ENCODE assay signal across 23 mouse cellular contexts in genomic region chr4:7996923-7997574, GRCm38 (mm10).
DNase-seq lines count a peak whose midpoint lies in the region; ATAC-seq lines count a peak whose summit lies in the region.
"Had no signal": no experiment of that assay in that cellular context is flagged by ENCODE, and none has a peak within 500 bp of the region (broad histone marks: within the 10 kb centered on the region; RNA-seq: fewer than 3 reads in every experiment).

No protein-coding gene starts in this region.

- ATAC-seq in embryonic facial prominence, embryonic 11.5 days (replicated peaks; ENCODE audit: insufficient number of reproducible peaks, low FRiP score, low TSS enrichment, low read depth) = no peak
- no peak for ATAC-seq in neural tube, embryonic 15.5 days (ENCODE audit: low FRiP score)
- peak; percentile 60 for ATAC-seq in forebrain, embryonic 15.5 days (replicated peaks)
- ATAC-seq: activated CD4-positive, CD25-positive, alpha-beta regulatory T cell, adult 4 months had no signal

- no peaks in the 10 kb centered on the region for H3K27me3 ChIP-seq in embryonic facial prominence, embryonic 11.5 days (ENCODE audit: control insufficient read depth, insufficient read depth, low read length)
- H3K27me3 ChIP-seq in embryonic facial prominence, embryonic 10.5 days (replicated peaks; ENCODE audit: low read depth, poor library complexity, severe bottlenecking) = no peaks in the 10 kb centered on the region
- no peaks in the 10 kb centered on the region for H3K27me3 ChIP-seq in neural tube, embryonic 15.5 days (replicated peaks)
- H3K27me3 ChIP-seq in forebrain, embryonic 15.5 days = 0 out of 2 replicates have a peak, but pooled peaks cover 3% of the 10 kb centered on the region
- H3K27me3 ChIP-seq: heart, embryonic 13.5 days; limb, embryonic 15.5 days; liver, embryonic 15.5 days had no signal

- peak; percentile 25 for DNase-seq in embryonic facial prominence, embryonic 11.5 days (ENCODE audit: low spot score)
- DNase-seq in embryonic facial prominence, embryonic 10.5 days (ENCODE audit: low spot score) = no peak
- DNase-seq in neural tube, embryonic 10.5 days (ENCODE audit: extremely low spot score, low spot score) = peak; percentile 15
- peak; percentile 93 for DNase-seq in retina, postnatal 1 day
- no peak for DNase-seq in kidney, adult 8-10 months
- DNase-seq in heart, postnatal 10 days = no peak
- DNase-seq: adrenal gland, postnatal 14 days; cerebellum, adult 11 months; cerebellum, postnatal 36 days; gastrocnemius, adult 2 months; heart, postnatal 36 days; kidney, adult 11 months; layer of hippocampus, postnatal 36 days; right cerebral cortex, postnatal 4 days had no signal

- WGBS in embryonic facial prominence, embryonic 11.5 days = 63% methylated on average over 6 of the region's 6 CpGs
- WGBS in embryonic facial prominence, embryonic 10.5 days = 64% methylated on average over 6 of the region's 6 CpGs
- 20% methylated on average over 6 of the region's 6 CpGs for WGBS in neural tube, embryonic 15.5 days
- 6% methylated on average over 6 of the region's 6 CpGs for WGBS in forebrain, embryonic 15.5 days

- H3K36me3 ChIP-seq in embryonic facial prominence, embryonic 11.5 days (replicated peaks; ENCODE audit: control insufficient read depth, insufficient read depth, low read depth, low read length) = no peaks in the 10 kb centered on the region
- H3K36me3 ChIP-seq in embryonic facial prominence, embryonic 10.5 days (replicated peaks) = no peaks in the 10 kb centered on the region
- H3K36me3 ChIP-seq in neural tube, embryonic 15.5 days = no peaks in the 10 kb centered on the region
- no peaks in the 10 kb centered on the region for H3K36me3 ChIP-seq in forebrain, embryonic 15.5 days
- H3K36me3 ChIP-seq: heart, embryonic 13.5 days; limb, embryonic 15.5 days; liver, embryonic 15.5 days had no signal

- no peak overlapping the region for H3K9ac ChIP-seq in embryonic facial prominence, embryonic 11.5 days (replicated peaks; ENCODE audit: low read length)
- no peak overlapping the region for H3K9ac ChIP-seq in neural tube, embryonic 15.5 days (replicated peaks)
- H3K9ac ChIP-seq in forebrain, embryonic 15.5 days (replicated peaks) = no peak overlapping the region
- H3K9ac ChIP-seq: heart, embryonic 13.5 days; limb, embryonic 15.5 days; liver, embryonic 15.5 days had no signal

- no peaks in the 10 kb centered on the region for H3K9me3 ChIP-seq in embryonic facial prominence, embryonic 11.5 days (replicated peaks; ENCODE audit: control insufficient read depth, low read length)
- H3K9me3 ChIP-seq in embryonic facial prominence, embryonic 10.5 days = no peaks in the 10 kb centered on the region
- no peaks in the 10 kb centered on the region for H3K9me3 ChIP-seq in neural tube, embryonic 15.5 days (replicated peaks)
- no peaks in the 10 kb centered on the region for H3K9me3 ChIP-seq in forebrain, embryonic 15.5 days
- H3K9me3 ChIP-seq: heart, embryonic 13.5 days; limb, embryonic 15.5 days; liver, embryonic 15.5 days had no signal

- H3K4me1 ChIP-seq in embryonic facial prominence, embryonic 11.5 days (ENCODE audit: control insufficient read depth, insufficient read depth, low read length) = no peaks in the 10 kb centered on the region
- H3K4me1 ChIP-seq in embryonic facial prominence, embryonic 10.5 days = no peaks in the 10 kb centered on the region
- no peaks in the 10 kb centered on the region for H3K4me1 ChIP-seq in neural tube, embryonic 15.5 days
- H3K4me1 ChIP-seq in forebrain, embryonic 15.5 days = peaks cover 4% of the 10 kb centered on the region; the same call in 1 of the 2 replicates
- H3K4me1 ChIP-seq: heart, embryonic 13.5 days; limb, embryonic 15.5 days; liver, embryonic 15.5 days had no signal

- no peak overlapping the region for H3K27ac ChIP-seq in embryonic facial prominence, embryonic 11.5 days (replicated peaks; ENCODE audit: low read depth, low read length)
- H3K27ac ChIP-seq in embryonic facial prominence, embryonic 10.5 days (replicated peaks) = no peak overlapping the region
- H3K27ac ChIP-seq in neural tube, embryonic 15.5 days (replicated peaks) = no peak overlapping the region
- no peak overlapping the region for H3K27ac ChIP-seq in forebrain, embryonic 15.5 days (replicated peaks)
- H3K27ac ChIP-seq: gastrocnemius, adult 2 months; heart, embryonic 13.5 days; kidney, postnatal 0 days; limb, embryonic 15.5 days; liver, embryonic 15.5 days; macrophage; stomach, postnatal 0 days had no signal

- no peak overlapping the region for H3K4me2 ChIP-seq in embryonic facial prominence, embryonic 11.5 days (ENCODE audit: low read depth, low read length)
- no peak overlapping the region for H3K4me2 ChIP-seq in neural tube, embryonic 15.5 days
- no peak overlapping the region for H3K4me2 ChIP-seq in forebrain, embryonic 15.5 days (replicated peaks)
- H3K4me2 ChIP-seq: heart, embryonic 13.5 days; limb, embryonic 15.5 days; liver, embryonic 15.5 days had no signal

- intact Hi-C loops in heart, postnatal 10 days (cut with DNase I) = no loop called here

- H3K4me3 ChIP-seq in embryonic facial prominence, embryonic 11.5 days (ENCODE audit: low read depth, low read length) = no peak overlapping the region
- no peak overlapping the region for H3K4me3 ChIP-seq in embryonic facial prominence, embryonic 10.5 days
- H3K4me3 ChIP-seq in neural tube, embryonic 15.5 days (replicated peaks) = no peak overlapping the region
- H3K4me3 ChIP-seq in forebrain, embryonic 15.5 days = no peak overlapping the region
- H3K4me3 ChIP-seq: gastrocnemius, adult 2 months; heart, embryonic 13.5 days; limb, embryonic 15.5 days; liver, embryonic 15.5 days had no signal

Comparison
In these comparisons a context has a peak if more than half of its experiments do, and no peak if none do; other contexts are left out.
1. DNase-seq: peak in embryonic facial prominence, embryonic 11.5 days (single experiment), neural tube, embryonic 10.5 days (single experiment) and retina, postnatal 1 day (single experiment); none in embryonic facial prominence, embryonic 10.5 days (single experiment), kidney, adult 8-10 months (0 of 2) and heart, postnatal 10 days (0 of 2).